Mouse (Mus musculus) brain, embryonic 14.5 days (tissue): Measurements from ENCODE around the gene Tmem45a.

Experiments
- CTCF ChIP-seq: fragments of 200-500 bp; IDR thresholded peaks from 2 replicates; pipeline ENCODE4 v1.5.1; 2012; ENCODE audit warnings: inconsistent platforms, mild to moderate bottlenecking, moderate library complexity, borderline replicate concordance; ENCODE audit not compliant: insufficient read depth, insufficient read length; ENCODE audit errors: extremely low read depth
- POLR2A ChIP-seq: fragments of 200-500 bp; IDR thresholded peaks from 2 replicates; pipeline ENCODE4 v1.6.1; 2012; ENCODE audit warnings: mild to moderate bottlenecking, inconsistent platforms, borderline replicate concordance; ENCODE audit not compliant: poor library complexity, insufficient read depth, insufficient read length, severe bottlenecking; ENCODE audit errors: extremely low read depth

DNA sequence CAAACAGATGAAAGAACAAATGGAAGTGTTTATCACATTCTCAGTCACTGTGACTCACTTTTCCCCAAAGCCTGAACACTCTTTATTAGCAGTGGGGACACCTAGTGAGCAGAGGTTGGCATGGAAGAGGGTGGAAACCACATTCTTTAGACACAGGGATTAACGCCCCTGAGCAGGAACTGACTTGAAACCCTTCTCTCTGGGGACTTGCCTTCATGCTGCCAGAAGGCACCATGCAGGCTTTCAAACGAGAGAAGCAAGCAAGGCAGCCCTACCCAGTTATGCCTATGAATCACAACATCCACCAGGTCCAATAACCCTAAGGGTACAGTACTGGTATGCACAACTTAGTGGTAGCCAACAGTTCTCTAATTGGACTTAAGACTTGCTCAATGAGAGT, 12.6 kb downstream of the Tmem45a start:
- TF ChIP-seq CTCF: no peak
- no peak for TF ChIP-seq POLR2A
